Mouse (Mus musculus) G1E (cell line): ENCODE measurements around the gene Srpk1.

ENCODE experiments used
- CTCF ChIP-seq: IDR thresholded peaks from 2 replicates; pipeline ENCODE4 v1.5.1; 2012; ENCODE audit warnings: low read depth, low read length, inconsistent platforms, mixed read lengths
- GATA1 ChIP-seq: IDR thresholded peaks from 2 replicates; pipeline ENCODE4 v1.6.1; 2012; ENCODE audit warnings: borderline replicate concordance, low read length, inconsistent platforms, mixed read lengths
- GATA2 ChIP-seq: IDR thresholded peaks from 2 replicates; pipeline ENCODE4 v1.6.1; 2012; ENCODE audit warnings: low read depth, low read length, inconsistent platforms, borderline replicate concordance
- TAL1 ChIP-seq: conservative IDR thresholded peaks from 2 replicates; pipeline ENCODE4 v1.6.1; 2012; ENCODE audit warnings: low read depth, low read length, inconsistent platforms, mixed read lengths

GRCm38 (mm10) chr17:28659564-28659963 lies 37.1 kb upstream of the Srpk1 start:
- no peak for TF ChIP-seq CTCF
- no peak for TF ChIP-seq TAL1
- no peak for TF ChIP-seq GATA2
- TF ChIP-seq GATA1 = no peak
